Mouse (Mus musculus) skeletal muscle tissue, adult 2 months (tissue): ENCODE results near the gene Shroom2.

ENCODE experiments used
- DNase-seq: peaks from one replicate; pipeline ENCODE4 v3.0.0-alpha.2; 2012; ENCODE audit warnings: low read depth, low spot score

Shroom2 gene

GRCm38 (mm10) chrX:152701679-152702078 is 67.6 kb downstream of the Shroom2 start:
- DNase-seq, result no peak

- DNase-seq, result no peak
Observed at GRCm38 (mm10) chrX:152690788-152691291, 78.4 kb downstream of the Shroom2 start.

- no peak for DNase-seq
Observed at GRCm38 (mm10) chrX:152679190-152679814, 90.0 kb downstream of the Shroom2 start.

DNA sequence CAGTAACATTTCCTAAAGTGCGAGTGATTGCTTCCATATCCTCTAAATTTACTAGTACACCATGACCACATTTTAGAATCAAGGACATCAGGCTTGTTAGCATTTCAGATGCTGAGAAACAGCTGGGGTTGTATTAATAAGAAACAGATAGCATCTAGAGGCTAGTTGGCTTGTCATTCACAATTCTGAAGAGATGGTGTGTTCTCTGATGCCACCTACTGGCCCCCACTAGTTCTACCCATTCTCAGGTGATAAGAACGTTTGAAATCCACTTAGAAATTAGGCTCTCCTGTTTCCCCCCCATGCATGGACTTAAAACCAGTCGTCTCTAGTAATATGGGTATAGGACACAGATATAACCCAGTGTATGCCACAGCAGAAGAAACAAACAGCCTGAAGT is 92.9 kb downstream of the Shroom2 start:
- DNase-seq, result no peak

DNA sequence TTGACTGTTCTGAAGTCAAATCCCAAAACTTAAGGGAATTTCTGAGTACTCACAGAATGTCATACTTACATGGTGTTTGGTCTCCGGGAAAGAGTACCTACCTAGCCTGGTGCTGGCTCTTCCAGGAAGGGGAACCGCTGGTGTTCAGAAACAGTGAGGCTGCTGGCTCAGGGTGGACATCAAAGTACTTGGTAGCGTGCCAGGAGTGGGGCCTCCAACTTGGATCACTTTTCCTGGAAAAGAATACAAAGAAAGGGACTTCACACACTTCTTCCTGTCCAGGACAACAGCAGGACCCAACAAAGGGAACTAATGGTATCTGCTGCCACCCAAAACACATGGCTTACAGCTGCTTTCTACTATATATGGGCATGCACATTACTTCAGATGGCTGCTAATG is 95.8 kb downstream of the Shroom2 start:
- DNase-seq, result no peak

- no peak for DNase-seq
Observed at GRCm38 (mm10) chrX:152657363-152658036, 111.8 kb downstream of the Shroom2 start.

GRCm38 (mm10) chrX:152656609-152656939 is 112.7 kb downstream of the Shroom2 start:
- no peak for DNase-seq

- no peak for DNase-seq
Observed at GRCm38 (mm10) chrX:152655796-152656608, 113.3 kb downstream of the Shroom2 start.

GRCm38 (mm10) chrX:152652676-152653075 is 116.6 kb downstream of the Shroom2 start:
- no peak for DNase-seq

- DNase-seq, result no peak
Observed at GRCm38 (mm10) chrX:152644827-152645226, 124.4 kb downstream of the Shroom2 start.

GRCm38 (mm10) chrX:152643679-152644638 is 125.3 kb downstream of the Shroom2 start:
- DNase-seq, result no peak

DNA sequence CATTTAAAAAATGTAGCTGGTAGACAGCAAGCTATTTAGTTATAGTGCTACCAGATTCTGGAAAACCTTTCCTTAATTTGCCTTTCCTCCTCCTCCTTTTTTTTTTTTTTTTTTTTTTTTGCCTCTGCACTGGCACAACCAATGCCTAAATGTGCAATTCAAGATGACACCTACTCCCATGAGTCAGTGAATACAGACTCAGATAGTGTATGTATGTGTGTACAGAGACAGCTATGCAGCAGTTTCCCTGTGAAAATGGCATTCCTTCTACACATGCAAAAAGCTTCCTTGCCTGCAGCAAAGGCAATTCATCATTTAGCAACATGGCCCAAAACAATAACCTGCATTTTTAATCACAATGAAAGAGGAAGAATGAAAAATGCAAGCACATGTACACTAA is 126.1 kb downstream of the Shroom2 start:
- no peak for DNase-seq

- DNase-seq, result no peak
Observed at GRCm38 (mm10) chrX:152642627-152643026, 126.6 kb downstream of the Shroom2 start.

- no peak for DNase-seq
Observed at GRCm38 (mm10) chrX:152635397-152635796, 133.9 kb downstream of the Shroom2 start.

DNA sequence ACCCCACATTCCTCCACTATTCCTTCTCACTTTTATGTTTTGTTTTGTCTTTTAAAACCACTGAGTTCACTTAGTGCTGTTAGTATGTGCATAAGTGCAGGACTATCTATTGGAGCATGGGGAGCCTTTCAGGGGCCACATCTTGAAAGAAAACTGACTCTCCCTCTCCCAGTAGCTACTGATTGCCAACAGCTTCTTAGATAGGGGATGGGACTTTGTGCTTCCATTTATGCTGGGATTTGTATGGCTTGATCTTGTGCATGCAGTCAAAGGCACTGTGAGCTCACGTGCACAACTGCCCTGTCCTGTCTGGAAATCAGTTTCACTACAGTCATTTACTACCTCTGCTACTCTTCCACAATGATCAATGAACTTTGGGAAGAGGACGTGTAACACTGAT is 147.9 kb downstream of the Shroom2 start:
- DNase-seq, result no peak

DNA sequence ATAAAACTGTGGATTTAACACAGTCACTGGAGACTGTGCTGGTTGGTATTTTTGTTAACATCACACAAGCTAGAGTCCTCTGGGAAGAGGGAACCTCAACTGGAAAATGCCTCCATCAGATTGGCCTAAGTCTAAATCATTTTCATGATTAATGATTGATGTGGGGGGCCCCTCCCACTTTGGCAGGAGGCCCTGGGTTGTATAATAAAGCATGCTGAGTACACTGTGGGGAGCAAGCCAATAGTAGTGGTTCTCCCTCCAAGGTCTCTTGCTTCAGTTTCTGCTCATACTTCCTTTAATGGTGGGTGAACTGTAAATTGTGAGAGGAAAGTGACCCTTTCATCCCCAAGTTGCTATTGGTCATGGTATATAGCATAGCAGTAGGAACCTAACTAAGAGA is 148.3 kb downstream of the Shroom2 start:
- DNase-seq, result no peak

GRCm38 (mm10) chrX:152618464-152618863 is 150.8 kb downstream of the Shroom2 start:
- no peak for DNase-seq

DNA sequence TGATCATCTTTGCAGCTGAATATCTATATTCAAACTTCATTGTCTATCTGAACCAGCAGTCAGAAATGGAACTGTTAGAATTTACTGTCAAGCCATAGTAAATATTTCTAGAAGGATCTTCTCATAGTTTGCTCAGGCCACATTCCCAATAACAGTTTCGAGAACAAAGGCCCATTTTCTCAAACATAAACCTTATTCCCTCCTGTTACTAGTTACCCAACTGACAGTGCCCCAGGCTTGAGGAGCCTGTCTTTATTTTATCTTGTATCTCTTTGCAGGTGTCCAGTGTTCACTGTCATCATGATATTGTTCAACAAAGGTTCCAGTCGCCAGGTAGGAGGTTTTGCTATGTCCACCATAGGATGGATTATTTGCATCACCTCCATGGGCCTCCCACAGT is 206.2 kb downstream of the Shroom2 start, which contains the start of gene Cldn34a:
Gene Cldn34a, plus strand, starts transcription at position 301 of the 400 bp plus-strand sequence.
- no peak for DNase-seq
